Mouse (Mus musculus): ENCODE measurements around the gene Dcps.

Dcps gene

DNA sequence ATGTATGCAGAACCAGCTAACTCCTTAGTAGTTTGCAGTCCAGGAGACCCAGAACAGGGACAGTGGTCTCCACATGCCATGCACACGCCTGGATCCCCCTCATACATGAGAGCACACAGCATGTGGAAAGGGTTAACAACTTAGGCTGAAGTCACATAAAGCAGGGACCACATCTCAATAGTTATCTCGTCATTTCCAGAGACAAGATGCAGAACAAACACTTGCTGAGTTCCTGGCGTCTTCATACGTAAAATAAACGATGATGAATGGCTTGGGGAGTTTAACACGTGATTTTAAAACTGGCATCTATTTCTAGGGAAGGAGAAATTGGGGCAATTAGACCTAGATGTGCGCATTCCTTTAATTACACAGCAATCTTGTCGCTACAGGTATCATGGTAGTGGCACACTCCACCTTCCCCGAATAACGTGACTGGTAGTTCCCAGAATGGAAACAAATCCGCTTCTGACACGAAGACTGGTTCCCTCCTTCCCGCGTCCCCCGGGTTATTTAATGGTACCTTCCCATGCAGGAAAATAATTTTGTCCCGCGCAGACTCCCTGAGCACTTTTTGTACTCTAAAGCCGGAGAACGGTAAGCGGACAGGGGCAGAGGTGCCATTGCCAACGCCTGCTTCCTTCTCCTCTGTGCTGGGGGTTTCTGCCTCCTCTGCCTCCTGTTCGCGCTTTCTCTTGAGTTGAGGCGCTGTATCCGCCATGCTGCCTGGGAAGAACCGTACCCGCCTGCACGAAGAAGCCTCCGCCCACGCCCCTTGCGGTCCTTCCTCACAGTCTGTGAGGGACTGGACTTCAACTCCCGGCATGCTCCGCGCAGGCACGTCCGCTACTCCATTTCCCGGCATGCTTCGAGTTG, at the start of gene Dcps:
Gene Dcps, minus strand, starts transcription at position 811 of the 873 bp plus-strand sequence.
- DNase-seq, result peak; percentile 96

DNA sequence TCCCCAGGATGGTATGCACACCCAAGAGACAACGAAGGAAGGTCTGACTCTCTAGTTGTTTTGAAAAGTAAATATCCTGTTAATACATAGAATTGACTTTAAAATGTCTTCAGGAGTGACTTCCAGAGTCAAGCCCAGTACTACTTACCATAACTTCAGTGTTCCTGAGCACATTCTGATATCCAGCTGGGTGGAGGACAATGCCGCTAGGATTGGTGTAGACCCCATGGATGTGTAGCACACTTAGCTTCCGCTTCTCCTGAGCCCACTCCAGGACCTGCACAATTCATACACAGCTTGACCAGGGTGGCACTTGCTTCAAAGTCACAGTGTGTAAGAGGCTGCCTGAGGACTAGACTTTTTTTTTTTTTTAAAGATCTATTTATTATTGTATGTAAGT, 47.6 kb upstream of the Dcps start:
- no peak for DNase-seq

- DNase-seq, result no peak
Measured at GRCm38 (mm10) chr9:35217963-35218362, 42.1 kb upstream of the Dcps start.

- DNase-seq, result no peak
Measured at GRCm38 (mm10) chr9:35211573-35212511, 36.0 kb upstream of the Dcps start.

DNA sequence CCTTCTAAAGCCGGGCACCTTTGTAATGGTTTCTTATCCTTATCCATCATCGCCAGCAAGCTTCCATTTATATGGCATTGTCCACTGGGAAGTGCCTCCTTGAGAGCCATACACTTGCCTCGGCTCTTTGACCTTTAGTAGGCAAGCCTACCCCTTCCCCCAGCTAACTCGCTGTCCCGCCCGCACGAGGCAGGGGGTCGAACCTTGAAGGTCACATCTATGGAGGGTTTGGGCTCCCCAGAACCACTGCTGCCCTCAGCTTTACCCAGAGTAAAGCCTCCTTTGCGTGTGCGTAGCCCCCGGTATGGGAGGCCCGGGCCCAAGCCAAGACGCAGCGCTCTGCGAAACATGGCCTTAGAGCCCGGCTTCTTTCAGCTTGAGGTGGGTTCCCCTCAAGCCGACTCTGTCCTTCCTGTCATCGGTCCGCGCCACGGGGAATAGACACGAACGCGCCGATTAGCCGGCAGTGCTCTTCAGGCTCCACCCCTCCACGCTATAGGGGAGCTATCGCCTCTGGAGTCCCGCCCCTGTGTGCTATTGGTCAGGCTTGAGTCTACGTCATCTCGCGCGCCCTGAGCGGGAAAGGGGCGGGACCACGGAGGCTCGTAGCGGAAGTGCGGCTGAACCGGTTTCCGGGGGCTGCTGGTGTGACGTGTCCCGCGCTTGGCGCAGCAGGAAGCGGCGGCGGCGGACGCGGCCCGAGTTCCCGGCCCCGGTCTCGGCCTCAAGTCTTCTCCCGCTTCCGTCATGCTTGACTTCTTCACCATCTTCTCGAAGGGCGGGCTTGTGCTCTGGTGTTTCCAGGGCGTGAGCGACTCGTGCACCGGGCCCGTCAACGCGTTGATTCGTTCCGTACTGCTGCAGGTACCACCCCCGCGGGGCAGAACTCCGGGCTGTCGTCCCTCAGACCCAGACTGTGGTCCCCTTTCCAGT, 34.9 kb upstream of the Dcps start, which contains the start of gene Foxred1:
Gene Foxred1, minus strand, starts transcription at position 514 of the 933 bp plus-strand sequence.
- peak; percentile 99 for DNase-seq

GRCm38 (mm10) chr9:35204421-35204820, 28.6 kb upstream of the Dcps start:
- no peak for DNase-seq

GRCm38 (mm10) chr9:35203536-35203935, 27.7 kb upstream of the Dcps start:
- no peak for DNase-seq

DNA sequence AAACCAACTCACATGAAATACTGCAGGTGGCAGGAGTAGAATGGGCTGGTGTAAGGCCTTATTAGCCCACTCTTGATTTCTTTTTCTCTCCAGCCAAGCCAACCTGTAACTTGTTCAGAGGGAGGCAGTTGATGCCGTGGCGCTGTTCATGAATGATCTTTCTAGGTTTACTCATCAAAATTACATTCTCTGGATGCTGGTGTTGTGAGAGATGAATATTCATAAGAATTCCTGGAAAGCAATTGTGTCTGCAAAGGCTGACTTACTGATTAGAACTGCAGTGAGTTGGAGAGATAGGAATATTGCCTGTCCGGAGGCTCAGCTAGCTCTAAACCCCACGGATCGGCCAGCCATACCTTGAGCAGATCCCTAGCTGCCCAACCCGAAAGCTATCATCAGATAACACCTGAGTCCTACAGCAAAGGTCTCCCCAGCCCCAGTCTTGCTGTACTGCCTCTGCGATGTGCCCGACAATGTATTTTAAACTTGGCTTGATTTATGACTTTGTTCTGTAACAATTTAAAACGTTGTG, 24.7 kb upstream of the Dcps start:
- no peak for DNase-seq

- peak; percentile 93 to 95 for DNase-seq
Measured at GRCm38 (mm10) chr9:35199772-35200471, 24.1 kb upstream of the Dcps start, which contains the start of the genes Srpr and Tirap. TSS of gene Srpr (plus strand) at chr9:35200175. TSS of gene Tirap (minus strand) at chr9:35200291.

- peak in 1 of 2 experiments; percentile 50 for DNase-seq
Measured at GRCm38 (mm10) chr9:35198945-35199771, 23.3 kb upstream of the Dcps start.

- no peak for DNase-seq
Measured at GRCm38 (mm10) chr9:35198351-35198750, 22.5 kb upstream of the Dcps start.

DNA sequence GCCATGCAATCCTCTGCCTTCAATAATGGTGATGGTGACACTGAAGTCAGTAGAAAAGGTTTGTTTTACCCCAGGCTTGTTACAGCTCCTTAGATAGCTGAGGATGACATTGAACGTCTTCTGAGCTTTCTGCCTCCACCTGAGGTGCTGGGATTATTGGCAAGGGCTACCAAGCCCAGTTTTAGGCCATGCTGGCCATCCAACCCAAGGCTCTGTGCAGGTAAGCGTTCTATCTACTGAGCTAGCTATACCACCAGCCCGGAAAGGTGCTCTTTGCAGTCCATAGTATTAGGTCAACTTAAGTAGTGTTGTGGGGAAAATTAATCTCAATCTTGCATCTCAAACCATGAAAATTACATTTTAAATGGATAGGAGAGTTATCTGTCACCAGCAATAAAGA, 21.8 kb upstream of the Dcps start:
- no peak for DNase-seq

- DNase-seq, result no peak
Measured at GRCm38 (mm10) chr9:35194048-35194447, 18.2 kb upstream of the Dcps start.

- no peak for DNase-seq
Measured at GRCm38 (mm10) chr9:35192983-35193542, 17.2 kb upstream of the Dcps start.

GRCm38 (mm10) chr9:35188700-35189099, 12.8 kb upstream of the Dcps start:
- peak; percentile 29 to 50 for DNase-seq

- no peak for DNase-seq
Measured at GRCm38 (mm10) chr9:35187351-35187903, 11.6 kb upstream of the Dcps start.

DNA sequence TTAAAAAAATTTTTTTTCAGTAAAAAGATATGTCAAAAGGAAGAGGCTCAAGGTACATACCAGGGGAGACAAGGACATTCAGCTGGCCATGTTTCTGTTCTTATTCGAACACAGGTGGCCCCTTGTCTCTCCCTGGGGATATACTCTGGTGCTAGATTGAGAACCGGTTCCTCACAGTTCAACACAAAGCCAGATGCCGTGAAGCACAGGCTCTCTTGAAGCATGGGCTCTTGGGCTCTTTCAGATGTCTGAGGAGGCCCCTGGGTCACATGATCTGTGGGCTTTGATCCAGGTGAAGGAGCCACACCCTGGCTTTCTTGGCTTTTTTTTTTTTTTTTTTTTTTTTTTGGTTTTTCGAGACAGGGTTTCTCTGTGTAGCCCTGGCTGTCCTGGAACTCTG, 10.6 kb upstream of the Dcps start:
- no peak for DNase-seq

- DNase-seq, result no peak
Measured at GRCm38 (mm10) chr9:35183359-35183758, 7.5 kb upstream of the Dcps start.

DNA sequence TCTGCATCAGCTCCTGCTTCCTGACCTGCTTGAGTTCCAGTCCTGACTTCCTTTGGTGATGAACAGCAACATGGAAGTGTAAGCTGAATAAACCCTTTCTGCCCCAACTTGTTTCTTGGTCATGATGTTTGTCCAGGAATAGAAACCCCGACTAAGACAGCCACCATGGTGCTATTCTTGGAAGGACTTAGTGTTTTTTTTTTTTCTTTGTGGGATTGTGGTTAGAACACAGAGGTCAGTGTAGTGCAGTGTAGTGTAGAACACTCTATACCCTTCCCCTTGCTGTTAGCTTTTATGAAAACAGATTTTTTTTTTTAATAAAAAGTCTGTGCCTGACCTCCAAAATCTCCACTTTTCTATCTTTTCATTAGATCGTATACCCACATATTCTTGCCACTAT, 7.0 kb upstream of the Dcps start:
- DNase-seq, result no peak
